Mouse (Mus musculus) olfactory bulb, adult 2 months (tissue): ENCODE measurements around the gene Iqca.

Experiments
- CTCF ChIP-seq: fragments of 200-500 bp; IDR thresholded peaks from 2 replicates; pipeline ENCODE4 v1.5.1; 2012; ENCODE audit warnings: low read depth, mild to moderate bottlenecking, low read length, moderate library complexity; ENCODE audit not compliant: insufficient read depth
- POLR2A ChIP-seq: fragments of 200-500 bp; IDR thresholded peaks from 2 replicates; pipeline ENCODE4 v1.6.1; 2012; ENCODE audit warnings: mild to moderate bottlenecking, low read depth, low read length, moderate library complexity; ENCODE audit not compliant: insufficient read depth

- TF ChIP-seq POLR2A (no peak), CTCF (no peak)
These were observed 11.1 kb upstream of the Iqca start for GRCm38 (mm10) chr1:90164319-90164718.
